8 mouse cellular contexts compared by ENCODE assay signal in genomic region chr3:95760106-95760505, GRCm38 (mm10). TPM values are rescaled to one million over a fixed set of nuclear protein-coding genes. Genes with fewer than 3 reads are reported as not detected.
DNase-seq lines count a peak whose midpoint lies in the region; ATAC-seq and TF ChIP-seq lines count a peak whose summit lies in the region.

Tars2 (minus strand) TSS chr3:95760206.

- 87% methylated on average over 6 of the region's 6 CpGs for WGBS in hindbrain, postnatal 0 days
- 98% methylated on average over 6 of the region's 6 CpGs for WGBS in macrophage (ENCODE audit: missing documents)

- intact Hi-C loops in gastrocnemius, postnatal 14 days (cut with DNase I; ENCODE audit: low total_unique reads) = no loop called here

- H3K27ac ChIP-seq in hindbrain, postnatal 0 days = no peak within 1 kb of the TSS
- no peak within 1 kb of the TSS for H3K27ac ChIP-seq in macrophage

- H3K36me3 ChIP-seq in hindbrain, postnatal 0 days (ENCODE audit: insufficient read depth, low read length) = peaks cover 16% of the 10 kb centered on the region
- peaks cover 14% of the 10 kb centered on the region for H3K36me3 ChIP-seq in macrophage (ENCODE audit: inconsistent target)

- no peak within 1 kb of the TSS for H3K9ac ChIP-seq in hindbrain, postnatal 0 days (replicated peaks; ENCODE audit: low read length)

- peak; percentile 83 for DNase-seq in heart, adult 11 months
- no peak for DNase-seq in heart, adult 9 months (ENCODE audit: low spot score in 2 of 2)
- no peak for DNase-seq in adrenal gland, postnatal 10 days
- DNase-seq in gastrocnemius, postnatal 14 days = no peak
- DNase-seq in hindbrain, postnatal 0 days (ENCODE audit: low spot score) = no peak
- DNase-seq in cerebellum, adult 18-20 months = no peak
- DNase-seq in spleen, postnatal 4 days (ENCODE audit: low spot score in 2 of 2) = no peak

- no peaks in the 10 kb centered on the region for H3K4me1 ChIP-seq in hindbrain, postnatal 0 days (ENCODE audit: insufficient read depth, low read length)

- no peaks in the 10 kb centered on the region for H3K79me2 ChIP-seq in macrophage (ENCODE audit: inconsistent target)

- no peak for TF ChIP-seq CTCF in hindbrain, postnatal 0 days (IDR thresholded peaks at IDR 0.05; ENCODE audit: low read depth)

- H3K9me3 ChIP-seq in hindbrain, postnatal 0 days (ENCODE audit: low read length) = no peaks in the 10 kb centered on the region

- H3K4me2 ChIP-seq in hindbrain, postnatal 0 days (ENCODE audit: low read depth, low read length) = no peak within 1 kb of the TSS

- ATAC-seq in hindbrain, postnatal 0 days = no peak

- H3K27me3 ChIP-seq in hindbrain, postnatal 0 days (ENCODE audit: insufficient read depth, low read length) = no peaks in the 10 kb centered on the region

- no peak within 1 kb of the TSS for H3K4me3 ChIP-seq in hindbrain, postnatal 0 days (ENCODE audit: low read length)
- no peak within 1 kb of the TSS for H3K4me3 ChIP-seq in macrophage (ENCODE audit: inconsistent target)

RNA-seq across cellular contexts. Expression of gene Tars2, which starts in this region (rescaled TPM):
- 10 to 100 TPM; 40.8 to 51.6 TPM for total RNA-seq in adrenal gland, postnatal 10 days (2021)
- total RNA-seq in gastrocnemius, postnatal 14 days (2021) = 10 to 100 TPM; 29.0 to 29.6 TPM
- 32.8 and 40.3 TPM in 2 replicates for total RNA-seq in hindbrain, postnatal 0 days (2014; rRNA removed)
- polyA plus RNA-seq in hindbrain, postnatal 0 days (2015; fragmentation: Nextera tagmentation; extraction: Ambion mirVana) = 39.5 and 40.9 TPM in 2 replicates
- 100 to 1,000 TPM in 6 of 26 experiments, 10 to 100 TPM in 20; 13.8 to 146 (median 63.3) TPM for total RNA-seq in macrophage (2018; cell fraction: chromatin; rRNA removed)
- 10 to 100 TPM in 25 of 26 experiments, 1 to 10 TPM in 1; 9.9 to 20.7 (median 16.6) TPM for total RNA-seq in macrophage (2018; cell fraction: cytosol; rRNA removed)
- total RNA-seq in macrophage (2018; cell fraction: nucleus; rRNA removed) = 10 to 100 TPM in 23 of 26 experiments, 1 to 10 TPM in 3; 8.6 to 71.6 (median 28.5) TPM
- 16.5 to 26.6 TPM (median 17.3 TPM) in 3 replicates for polyA plus RNA-seq in macrophage (2018)
